Mouse (Mus musculus): ENCODE results near the gene AC161166.1.

The AC161166.1 gene

DNA sequence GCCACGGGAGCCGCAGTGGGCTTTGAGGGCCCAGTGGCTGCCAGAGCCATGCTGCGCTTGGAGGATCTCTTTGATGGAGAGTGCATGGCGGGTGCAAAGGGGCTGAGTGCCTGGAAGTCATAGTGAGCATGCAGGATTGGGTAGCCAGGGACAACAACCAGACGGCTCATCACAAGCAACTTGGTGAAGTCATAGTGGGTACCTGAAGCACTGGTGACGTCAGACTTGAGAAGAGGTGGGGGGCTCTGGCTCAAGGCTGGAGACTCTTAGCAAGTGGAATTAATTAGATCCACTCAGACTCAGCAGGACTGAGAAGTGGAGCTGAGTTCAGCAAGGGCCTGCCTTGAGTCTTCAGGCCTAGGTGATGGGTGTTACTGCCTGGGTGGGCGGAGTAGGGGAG lies at the start of gene AC161166.1:
Gene AC161166.1, minus strand, starts transcription at position 101 of the 400 bp plus-strand sequence.
- no peak for DNase-seq (ENCODE audit: low read depth, low spot score)

DNA sequence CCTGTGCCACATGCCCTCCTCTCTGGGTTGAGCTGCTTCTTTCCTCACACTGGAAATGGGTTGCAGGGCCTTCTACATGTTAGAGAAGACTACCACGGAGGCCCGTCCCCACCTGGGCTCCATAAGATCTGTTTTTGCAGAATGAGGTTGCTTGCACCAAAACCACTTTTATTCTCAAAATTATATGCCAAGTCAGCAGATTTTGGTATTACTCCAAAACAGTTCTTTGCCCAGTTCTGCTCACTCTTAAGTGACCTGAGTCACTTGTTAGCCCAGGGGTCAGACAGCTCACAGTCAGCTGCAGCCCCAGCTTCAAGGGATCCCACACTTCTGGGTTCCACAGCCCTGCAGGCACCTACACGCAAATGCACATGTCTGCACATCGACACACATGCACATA lies 49.2 kb upstream of the AC161166.1 start:
- no peak for DNase-seq (ENCODE audit: low read depth, low spot score)

DNA sequence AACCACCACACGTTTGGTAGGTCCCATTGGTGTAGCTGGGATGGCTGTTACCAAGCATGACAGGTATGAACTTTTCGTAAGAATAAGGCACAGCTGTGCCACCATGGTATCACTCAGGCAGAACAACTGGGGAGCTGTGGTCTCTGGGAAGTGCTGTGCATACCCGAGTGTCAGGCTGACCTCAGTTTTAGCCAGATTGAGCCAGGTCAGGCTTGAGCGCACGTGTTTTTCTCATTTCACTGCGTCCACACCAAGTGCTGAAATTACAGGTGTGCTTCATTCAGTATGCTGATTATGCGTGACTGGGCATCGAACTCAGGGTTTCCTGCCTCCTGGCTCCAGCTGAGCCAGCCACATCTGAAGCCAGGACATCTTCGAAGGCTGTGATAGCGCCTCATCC lies 43.5 kb upstream of the AC161166.1 start:
- no peak for DNase-seq (ENCODE audit: low read depth, low spot score)

DNA sequence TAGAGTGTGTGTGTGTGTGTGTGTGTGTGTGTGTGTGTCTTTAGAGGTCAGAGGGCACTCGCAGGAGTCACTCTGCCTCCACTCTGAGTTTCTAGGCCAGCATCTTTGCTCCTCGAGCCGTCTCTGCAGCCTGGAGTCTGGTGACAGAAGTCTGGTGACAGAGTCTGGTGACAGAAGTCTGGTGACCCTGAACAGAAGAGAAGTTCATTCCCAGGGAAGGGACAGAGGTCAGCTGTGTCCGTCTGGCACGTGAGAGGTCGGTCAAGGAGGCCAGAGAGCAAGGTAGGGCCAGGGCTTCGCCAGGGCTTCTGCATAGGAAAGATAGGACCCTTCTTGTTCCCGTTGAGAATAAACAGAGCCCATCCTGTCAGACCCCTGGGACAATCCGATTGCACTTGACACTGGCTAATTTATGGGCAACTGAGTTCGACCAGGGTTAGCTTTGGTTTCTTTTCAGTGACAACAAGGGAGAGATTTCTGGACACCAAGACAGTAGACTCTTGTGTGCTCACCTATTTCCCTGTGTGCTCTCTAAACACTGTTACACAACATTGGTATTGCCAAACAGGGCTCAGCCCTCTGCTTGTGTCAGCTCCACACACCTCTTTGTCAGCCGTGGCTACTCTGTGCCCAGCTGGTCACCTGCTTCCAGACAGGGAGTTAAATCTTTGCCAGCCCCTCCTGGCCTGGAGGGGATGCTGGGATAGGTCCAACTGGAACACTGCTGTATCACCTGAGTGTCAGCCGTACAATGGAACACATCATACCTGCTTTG lies 39.9 kb upstream of the AC161166.1 start:
- DNase-seq (ENCODE audit: low read depth, low spot score), result no peak

DNA sequence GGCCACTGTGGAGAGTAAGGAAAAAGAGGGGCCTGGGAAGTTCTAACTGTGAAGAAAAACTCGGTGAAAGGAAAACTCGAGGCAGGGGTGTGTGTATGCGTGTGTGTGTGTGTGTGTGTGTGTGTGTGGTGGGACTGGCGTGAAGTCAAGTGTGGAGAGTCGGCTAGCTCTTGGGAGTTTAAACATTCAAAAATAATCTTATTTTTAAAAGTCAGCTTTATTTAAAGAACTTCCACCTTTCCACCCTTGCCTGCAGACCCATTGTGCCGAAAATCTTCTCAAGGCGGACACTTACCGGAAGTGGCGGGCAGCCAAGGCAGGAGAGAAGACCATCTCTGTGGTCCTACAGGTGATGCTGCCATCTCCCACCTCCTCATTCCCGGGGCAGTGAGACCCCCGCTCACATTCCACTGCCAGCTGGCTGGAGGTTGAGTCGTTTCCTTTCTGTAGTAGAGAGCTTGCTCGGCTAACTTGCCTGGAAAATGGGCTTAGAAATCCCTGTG lies 35.3 kb upstream of the AC161166.1 start:
- no peak for DNase-seq (ENCODE audit: low read depth, low spot score)

DNA sequence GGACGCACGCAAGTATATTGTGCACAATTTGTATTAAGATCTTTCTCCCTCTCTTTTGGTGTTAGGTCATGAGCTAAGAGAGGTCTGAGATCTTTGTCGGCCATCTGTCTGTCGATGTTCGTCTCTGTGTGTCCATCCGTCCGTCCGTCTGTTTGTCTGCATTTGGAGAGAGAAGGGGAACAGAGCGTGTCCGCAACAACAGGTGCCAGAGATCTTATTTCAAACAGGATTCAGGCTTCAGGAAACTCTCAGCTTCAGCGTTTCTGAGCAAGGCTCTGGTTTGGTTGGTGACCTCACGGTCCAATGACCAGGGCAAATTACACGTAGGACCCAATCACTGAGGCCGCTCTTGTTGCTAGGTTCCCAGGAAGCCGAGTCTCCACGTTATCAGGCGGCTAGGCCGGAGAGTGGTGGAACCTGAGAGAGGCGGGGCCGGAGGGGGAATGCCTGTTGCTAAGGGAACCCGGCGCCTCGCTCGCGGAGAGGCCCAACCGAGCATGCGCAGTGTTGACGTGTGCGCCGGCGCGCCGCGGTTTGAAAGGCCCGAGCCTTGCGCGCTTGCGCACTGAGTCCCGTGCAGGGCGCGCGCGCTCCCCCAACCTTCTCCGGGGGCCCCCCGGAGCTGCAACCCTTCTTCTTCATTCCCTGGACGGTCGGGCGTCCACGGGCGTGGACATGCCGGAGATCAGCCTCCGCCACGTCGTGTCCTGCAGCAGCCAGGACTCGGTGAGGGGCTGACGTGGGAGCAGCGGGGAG lies 34.6 kb upstream of the AC161166.1 start:
- peak; percentile 99 for DNase-seq (ENCODE audit: low read depth, low spot score)

DNA sequence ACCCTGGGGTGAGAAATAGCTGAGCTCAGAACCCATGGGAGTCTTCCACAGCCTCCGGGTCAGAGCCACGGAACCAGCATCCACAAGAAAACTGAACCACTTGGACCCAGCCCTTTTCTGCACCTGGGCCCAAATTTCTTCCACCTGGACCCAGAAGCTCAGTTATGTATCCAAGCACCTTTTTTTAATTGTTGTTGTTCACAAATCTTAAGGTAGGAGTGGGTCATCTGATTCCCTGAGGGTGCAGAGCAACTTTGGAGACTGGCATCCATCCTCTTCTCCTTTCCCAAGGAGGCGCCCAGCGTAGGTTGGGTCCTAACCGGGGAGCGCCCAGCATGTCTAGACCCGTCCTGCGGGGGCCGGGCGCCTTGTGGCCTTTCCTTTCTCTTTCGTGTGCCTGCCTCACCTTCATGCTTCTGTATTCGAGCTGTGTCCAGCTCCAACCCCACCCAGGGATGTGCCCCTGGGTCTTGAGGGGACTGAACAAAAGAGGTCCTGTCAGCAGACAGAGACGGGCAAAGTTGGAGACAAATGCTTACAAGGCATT lies 33.9 kb upstream of the AC161166.1 start, which contains the start of the genes Pinlyp and Xrcc1:
Gene Pinlyp, minus strand, starts transcription at position 51 of the 547 bp plus-strand sequence.
Gene Xrcc1, plus strand, starts transcription at position 222 of the 547 bp plus-strand sequence.
- no peak for DNase-seq (ENCODE audit: low read depth, low spot score)

DNA sequence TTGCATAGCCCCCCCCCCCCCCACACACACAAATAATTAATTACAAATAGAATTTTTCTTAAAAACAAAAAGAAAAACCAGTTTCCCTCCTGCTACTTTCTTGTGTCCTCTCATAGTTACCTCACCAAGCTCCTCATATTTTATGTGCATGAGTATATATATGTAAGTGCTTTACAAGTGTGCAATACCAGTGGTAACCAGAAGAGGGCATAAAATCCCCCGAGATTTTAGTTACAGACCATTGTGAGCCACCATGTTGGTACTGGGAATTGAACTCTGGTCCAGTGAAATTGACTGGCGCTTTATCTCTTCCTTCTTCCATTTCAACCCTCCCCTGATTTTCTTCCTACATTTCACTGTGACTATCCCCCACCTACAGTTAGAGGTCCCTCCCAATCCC lies 32.3 kb upstream of the AC161166.1 start:
- DNase-seq (ENCODE audit: low read depth, low spot score), result no peak

DNA sequence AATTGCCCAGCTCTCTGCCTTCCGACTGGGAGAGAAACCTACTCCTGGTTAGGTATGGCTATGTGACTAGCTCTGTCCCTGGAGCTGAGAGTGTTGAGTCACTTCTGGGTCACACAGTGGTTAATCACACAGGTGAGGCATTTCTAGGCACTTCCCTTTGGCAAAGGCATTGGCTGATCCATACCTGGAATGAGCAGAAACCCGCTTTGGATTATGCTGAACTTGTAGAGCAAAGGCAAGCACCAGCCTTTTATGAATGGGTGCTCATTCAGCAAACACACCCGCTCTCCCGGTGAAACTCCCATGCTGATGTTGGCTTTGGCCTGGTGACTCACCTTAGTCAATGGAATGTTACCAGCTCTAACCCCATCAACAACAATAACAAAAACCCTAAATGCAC lies 27.4 kb upstream of the AC161166.1 start:
- DNase-seq (ENCODE audit: low read depth, low spot score), result no peak

DNA sequence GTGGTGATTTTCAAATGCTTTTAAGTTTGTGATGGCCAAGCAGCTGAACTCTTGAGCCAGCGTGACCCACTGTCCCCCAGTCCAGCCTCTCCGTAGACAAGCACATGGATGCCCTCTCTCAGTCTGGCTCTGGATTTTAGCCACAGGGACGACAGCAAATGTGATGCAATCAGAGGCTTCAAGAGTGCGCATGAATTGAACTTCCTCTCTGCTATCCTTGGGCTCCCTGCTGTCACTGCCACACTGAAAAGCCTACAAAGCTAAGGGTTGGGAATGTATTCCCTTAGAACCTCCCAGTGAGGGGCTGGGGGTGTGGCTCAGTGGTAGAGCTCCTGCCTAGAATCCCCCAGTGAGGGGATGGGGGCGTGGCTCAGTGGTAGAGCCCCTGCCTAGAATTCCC lies 26.4 kb upstream of the AC161166.1 start:
- no peak for DNase-seq (ENCODE audit: low read depth, low spot score)

DNA sequence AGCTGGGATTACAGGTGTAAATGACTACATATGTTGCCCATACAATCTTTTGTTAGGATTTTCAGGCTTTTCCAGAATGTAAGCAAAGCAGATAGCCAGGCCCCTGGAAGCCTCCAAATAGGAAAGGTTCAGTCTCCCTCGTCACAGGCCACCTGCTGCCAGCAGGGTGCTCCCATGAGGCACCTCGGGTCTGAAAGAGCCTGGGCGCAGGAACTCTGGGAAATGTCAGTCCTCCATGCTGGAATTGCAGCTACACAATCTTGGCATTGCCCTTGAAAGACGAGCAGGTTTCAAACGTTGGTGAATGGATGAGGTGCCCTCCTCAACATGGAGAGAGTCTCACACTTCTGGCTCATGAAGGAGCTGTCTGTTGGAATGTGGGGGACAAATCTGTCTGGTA lies 25.9 kb upstream of the AC161166.1 start:
- DNase-seq (ENCODE audit: low read depth, low spot score), result no peak

DNA sequence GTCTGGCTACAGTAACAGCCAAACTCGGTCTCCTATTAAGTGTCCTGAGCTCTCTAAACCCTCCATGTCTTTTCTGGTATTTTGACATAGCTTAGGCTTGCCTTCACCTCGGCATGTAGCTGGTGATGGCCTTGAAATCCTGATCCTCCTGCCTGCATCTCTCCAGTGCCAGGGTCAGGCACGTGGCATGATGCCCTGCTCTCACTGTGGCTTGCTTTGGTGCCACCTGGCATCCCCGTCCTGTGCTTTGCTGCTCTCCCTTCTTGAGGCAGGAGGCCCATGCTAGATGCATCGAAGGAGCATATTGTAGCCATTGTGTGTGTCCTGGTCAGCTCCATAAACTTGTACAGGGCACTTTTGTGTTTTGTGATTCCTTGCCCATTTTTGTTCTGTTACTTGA lies 25.3 kb upstream of the AC161166.1 start:
- DNase-seq (ENCODE audit: low read depth, low spot score), result no peak

DNA sequence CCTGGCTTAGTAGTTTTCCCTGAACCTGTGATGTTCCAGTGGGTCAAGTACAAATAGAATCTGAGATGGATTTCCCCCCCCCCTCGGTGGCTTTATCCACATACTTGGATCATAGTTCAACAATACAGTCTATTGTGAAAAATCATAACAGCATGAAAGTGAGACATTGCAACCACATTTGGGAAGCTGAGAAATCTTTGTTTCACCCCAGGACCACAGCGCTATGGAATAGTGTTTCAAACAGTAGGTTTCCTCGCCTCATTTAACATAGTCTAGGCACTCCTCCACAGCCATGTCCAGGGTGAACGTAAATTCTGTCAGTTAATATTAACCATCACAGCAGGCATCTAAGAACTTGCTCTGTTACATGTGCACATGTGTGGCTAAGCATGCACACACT lies 24.8 kb upstream of the AC161166.1 start:
- DNase-seq (ENCODE audit: low read depth, low spot score), result no peak

DNA sequence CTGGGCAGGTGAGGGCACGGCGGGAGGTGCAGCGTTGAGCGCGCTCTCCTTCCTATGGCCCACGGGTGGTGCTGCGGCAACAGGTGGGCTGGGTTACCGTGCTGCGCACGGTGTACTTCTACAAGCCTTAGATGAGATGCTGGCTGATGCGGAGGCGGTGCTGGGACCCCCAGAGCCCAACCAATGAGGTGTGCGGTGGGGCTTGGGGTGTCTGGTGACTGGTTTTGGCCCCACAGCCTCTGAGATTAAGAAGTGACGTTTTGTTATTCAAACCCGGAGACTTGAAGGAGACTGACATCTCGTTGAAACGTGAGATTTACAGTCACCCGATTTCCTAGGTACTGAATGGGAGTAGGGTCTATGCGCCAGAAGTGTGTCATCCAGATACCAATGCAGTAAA lies 22.0 kb upstream of the AC161166.1 start:
- DNase-seq (ENCODE audit: low read depth, low spot score), result no peak

DNA sequence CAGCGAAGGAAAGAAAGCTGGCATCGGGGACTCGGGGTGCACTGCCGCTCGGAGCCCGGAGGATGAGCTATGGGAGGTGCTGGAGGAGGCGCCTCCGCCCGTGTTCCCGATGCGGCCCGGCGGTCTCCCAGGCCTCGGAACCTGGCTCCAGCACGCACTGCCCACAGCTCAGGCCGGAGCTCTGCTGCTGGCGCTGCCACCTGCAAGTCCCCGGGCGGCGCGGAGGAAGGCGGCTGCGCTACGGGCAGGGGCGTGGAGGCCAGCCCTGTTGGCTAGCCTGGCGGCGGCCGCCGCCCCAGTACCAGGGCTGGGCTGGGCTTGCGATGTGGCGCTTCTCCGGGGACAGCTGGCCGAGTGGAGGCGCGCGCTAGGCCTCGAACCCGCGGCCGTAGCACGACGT lies 21.6 kb upstream of the AC161166.1 start:
- no peak for DNase-seq (ENCODE audit: low read depth, low spot score)

DNA sequence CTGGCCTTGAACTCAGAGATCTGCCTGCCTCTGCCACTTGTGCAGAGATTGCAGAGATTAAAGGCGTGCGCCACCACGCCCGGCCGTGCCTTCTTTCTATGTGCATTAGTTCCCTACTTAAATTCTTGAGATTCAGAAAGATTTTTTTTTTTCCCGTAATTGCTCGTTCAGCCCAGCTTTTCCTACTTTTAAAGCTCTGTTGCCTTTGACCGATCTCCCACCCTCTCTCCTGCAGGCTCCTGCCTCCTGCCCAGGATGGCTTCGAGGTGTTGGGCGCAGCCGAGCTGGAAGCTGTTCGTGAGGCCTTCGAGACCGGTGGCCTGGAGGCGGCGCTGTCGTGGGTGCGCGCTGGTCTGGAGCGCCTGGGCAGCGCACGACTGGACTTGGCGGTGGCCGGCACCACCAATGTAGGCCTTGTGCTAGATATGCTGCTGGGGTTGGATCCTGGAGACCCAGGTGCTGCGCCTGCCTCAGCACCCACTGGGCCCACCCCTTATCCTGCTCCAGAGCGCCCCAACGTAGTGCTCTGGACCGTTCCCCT lies 20.8 kb upstream of the AC161166.1 start:
- no peak for DNase-seq (ENCODE audit: low read depth, low spot score)

DNA sequence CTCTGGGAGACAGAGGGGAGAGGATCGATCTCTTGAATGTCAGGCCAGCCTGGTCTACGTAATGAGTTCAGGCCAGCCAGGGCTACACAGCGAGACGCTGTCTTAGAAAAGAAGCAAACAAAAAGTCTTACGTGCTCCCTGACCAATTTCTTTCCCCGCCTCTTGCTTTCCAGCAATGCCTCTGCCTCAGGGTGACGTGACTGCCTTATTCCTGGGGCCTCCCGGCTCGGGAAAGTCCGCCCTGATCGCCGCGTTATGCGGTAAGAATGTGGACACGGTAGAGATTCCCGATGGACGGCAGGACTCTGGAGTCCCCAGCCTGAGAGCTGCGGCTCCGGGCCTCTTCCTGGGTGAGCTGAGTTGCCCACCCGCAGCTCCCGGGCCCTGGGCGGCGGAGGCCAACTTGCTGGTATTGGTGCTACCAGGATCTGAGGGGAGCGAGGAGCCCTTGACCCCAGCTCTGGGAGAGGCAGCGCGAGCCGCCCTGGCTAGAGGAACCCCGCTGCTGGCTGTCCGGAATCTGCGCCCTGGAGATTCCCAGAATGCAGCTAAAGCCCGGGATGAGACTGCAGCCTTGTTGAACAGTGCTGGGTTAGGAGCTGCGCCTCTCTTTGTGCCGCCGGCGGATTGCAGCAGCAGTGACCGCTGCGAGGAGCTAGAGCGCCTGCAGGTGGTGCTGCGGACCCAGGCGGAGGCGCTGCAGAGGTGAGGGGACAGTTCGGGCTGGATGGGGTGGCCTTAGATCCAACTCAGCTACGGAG lies 19.1 kb upstream of the AC161166.1 start:
- no peak for DNase-seq (ENCODE audit: low read depth, low spot score)

DNA sequence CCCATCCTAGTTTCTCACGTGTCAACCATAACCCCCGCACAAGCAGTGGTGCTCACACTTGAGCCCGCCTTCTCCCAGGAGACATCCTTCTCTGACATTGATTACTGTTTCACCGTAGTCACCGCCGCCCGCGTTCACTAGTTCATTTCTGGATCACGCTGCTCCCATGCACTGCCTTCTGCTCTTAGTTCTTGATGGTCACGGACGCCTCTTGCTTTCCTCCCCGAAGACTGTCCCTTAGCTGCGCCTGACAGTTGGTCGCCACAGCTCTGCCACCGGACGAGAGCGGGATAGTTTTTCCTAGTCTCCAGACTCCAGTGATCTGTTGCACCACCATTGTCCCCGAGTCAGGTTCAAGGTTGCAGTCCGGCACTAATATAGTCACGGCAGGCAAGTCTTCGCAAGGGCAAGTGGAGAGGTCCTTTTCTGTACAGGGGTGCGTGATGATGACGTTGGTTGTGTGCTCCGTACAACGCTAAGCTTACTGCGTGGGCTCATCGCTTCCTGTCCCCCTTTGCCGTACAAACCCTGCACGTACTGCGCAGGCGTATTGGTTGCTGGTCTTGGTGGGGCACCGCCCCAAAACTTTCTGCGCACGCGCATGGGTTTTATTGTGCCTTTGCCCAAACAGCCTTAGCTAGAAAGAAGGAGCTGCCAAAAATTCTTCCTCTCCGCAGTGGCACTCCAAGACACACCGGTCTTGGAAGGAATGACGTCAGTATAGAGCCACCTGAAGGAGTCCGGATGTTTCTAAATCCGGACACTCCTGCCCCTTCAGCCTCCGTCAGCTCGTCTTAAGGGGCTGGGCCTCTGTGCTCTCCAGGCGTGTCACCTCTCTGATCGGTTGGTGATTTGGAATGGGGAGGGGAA lies 18.0 kb upstream of the AC161166.1 start, which contains the start of gene Irgq:
Gene Irgq, plus strand, starts transcription at position 628 of the 870 bp plus-strand sequence.
- DNase-seq (ENCODE audit: low read depth, low spot score), result peak; percentile 100

DNA sequence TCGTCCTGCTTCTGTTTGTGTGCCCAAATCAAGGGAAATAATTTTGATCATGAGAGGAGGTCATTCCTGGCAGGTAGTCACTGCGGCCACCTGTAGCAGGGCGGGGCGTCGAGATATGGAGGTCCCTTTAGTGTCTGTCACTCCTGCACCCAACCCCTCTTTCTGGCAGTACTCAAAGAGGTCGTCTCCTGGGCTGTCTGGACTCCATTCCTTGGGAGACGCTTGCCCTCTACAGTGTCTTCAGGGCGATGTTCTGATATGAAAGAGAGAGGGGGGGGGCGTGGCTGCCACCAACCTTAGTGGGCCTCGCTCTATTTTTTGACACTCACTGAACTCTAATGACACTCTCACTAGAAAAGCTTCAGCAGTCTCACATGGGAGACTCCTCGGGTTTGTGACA lies 17.3 kb upstream of the AC161166.1 start:
- DNase-seq (ENCODE audit: low read depth, low spot score), result no peak

DNA sequence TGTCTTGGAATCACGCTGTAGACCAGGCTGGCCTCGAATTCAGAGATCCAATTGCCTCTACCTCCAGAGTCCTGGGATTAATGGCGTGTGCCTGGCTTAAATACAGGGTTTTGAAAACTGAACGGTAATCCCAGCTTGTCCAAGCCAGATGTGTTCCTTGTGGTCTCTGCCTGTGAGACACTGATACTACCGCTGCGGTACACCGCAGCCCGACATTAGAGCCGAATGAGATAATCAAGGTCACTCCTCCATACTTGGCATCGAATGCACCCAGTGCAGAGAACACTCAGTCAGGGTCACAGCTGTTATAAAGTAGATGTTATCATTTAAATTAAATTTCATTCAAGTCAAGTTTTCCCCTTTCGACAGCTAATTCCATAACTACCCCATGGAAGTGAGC lies 16.6 kb upstream of the AC161166.1 start:
- DNase-seq (ENCODE audit: low read depth, low spot score), result no peak
